Comparison of ENCODE assay signal across 12 mouse cellular contexts in the genomic region with DNA sequence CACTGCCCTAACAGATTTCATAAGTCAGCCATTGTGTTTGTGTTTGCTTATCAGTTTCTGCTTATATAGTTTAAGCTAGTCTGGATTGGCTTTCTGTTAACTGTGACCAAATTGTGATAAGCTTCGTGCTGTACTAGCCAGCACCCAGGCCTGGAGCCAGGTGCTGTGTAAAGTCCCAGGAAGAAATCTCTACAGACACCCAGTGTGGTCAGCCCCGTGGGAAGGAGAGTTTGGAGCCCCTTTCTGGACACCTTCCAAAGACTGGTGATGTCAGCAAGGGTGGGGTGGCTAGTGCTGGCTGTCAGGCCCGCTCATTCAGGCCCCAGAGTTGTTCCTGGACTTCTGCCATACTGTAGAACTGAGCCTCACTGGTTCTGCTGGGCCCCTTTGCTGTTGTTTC.
DNase-seq lines count a peak whose midpoint lies in the region; ATAC-seq and TF ChIP-seq lines count a peak whose summit lies in the region.
"Had no signal": no experiment of that assay in that cellular context is flagged by ENCODE, and none has a peak within 500 bp of the region (broad histone marks: within the 10 kb centered on the region; RNA-seq: fewer than 3 reads in every experiment).

No protein-coding gene starts in this region.

- H3K27ac ChIP-seq in limb, embryonic 13.5 days, result no peak overlapping the region
- H3K27ac ChIP-seq in limb, embryonic 10.5 days, result no peak overlapping the region
- H3K27ac ChIP-seq in heart, embryonic 12.5 days (ENCODE audit: poor library complexity, severe bottlenecking), result peak overlapping the region; percentile 71; the same call in 1 of the 2 replicates
- H3K27ac ChIP-seq in lung, embryonic 14.5 days (ENCODE audit: low read depth), result no peak overlapping the region
- no peak overlapping the region for H3K27ac ChIP-seq in thymus, adult 2 months (ENCODE audit: control insufficient read depth, insufficient read depth, low read length)
- H3K27ac ChIP-seq: liver, embryonic 13.5 days had no signal

- no peak overlapping the region for H3K4me2 ChIP-seq in limb, embryonic 13.5 days (replicated peaks)
- no peak overlapping the region for H3K4me2 ChIP-seq in heart, embryonic 12.5 days
- no peak overlapping the region for H3K4me2 ChIP-seq in lung, embryonic 14.5 days
- H3K4me2 ChIP-seq: liver, embryonic 13.5 days had no signal

- H3K9ac ChIP-seq in limb, embryonic 13.5 days, result 0 out of 2 replicates have a peak overlapping the region, but pooled peaks have one; percentile 13
- H3K9ac ChIP-seq in heart, embryonic 12.5 days, result no peak overlapping the region
- H3K9ac ChIP-seq in lung, embryonic 14.5 days, result no peak overlapping the region
- H3K9ac ChIP-seq: liver, embryonic 13.5 days had no signal

- H3K36me3 ChIP-seq in limb, embryonic 13.5 days, result peaks cover 50% of the 10 kb centered on the region
- H3K36me3 ChIP-seq in limb, embryonic 10.5 days, result peaks cover 21% of the 10 kb centered on the region
- H3K36me3 ChIP-seq in heart, embryonic 12.5 days, result peaks cover 14% of the 10 kb centered on the region
- H3K36me3 ChIP-seq in lung, embryonic 14.5 days (ENCODE audit: insufficient read depth), result peaks cover 9% of the 10 kb centered on the region; the same call in 1 of the 2 replicates
- H3K36me3 ChIP-seq in thymus, adult 2 months (ENCODE audit: control insufficient read depth, insufficient read depth, low read length), result peaks cover 9% of the 10 kb centered on the region; the same call in 1 of the 2 replicates

- TF ChIP-seq POLR2A in thymus, adult 2 months (IDR thresholded peaks at IDR 0.05; ENCODE audit: control insufficient read depth, extremely low read depth, insufficient read depth, low read length, poor library complexity), result no peak

- no peak overlapping the region for H3K4me3 ChIP-seq in limb, embryonic 13.5 days
- H3K4me3 ChIP-seq in limb, embryonic 10.5 days, result no peak overlapping the region
- H3K4me3 ChIP-seq in heart, embryonic 12.5 days, result no peak overlapping the region
- H3K4me3 ChIP-seq in lung, embryonic 14.5 days (ENCODE audit: low read depth, low read length), result no peak overlapping the region
- no peak overlapping the region for H3K4me3 ChIP-seq in thymus, adult 2 months (ENCODE audit: control insufficient read depth, insufficient read depth, low read length)
- H3K4me3 ChIP-seq: liver, embryonic 13.5 days had no signal

- H3K4me1 ChIP-seq in limb, embryonic 13.5 days, result peaks cover 9% of the 10 kb centered on the region
- peaks cover 3% of the 10 kb centered on the region for H3K4me1 ChIP-seq in limb, embryonic 10.5 days
- H3K4me1 ChIP-seq in heart, embryonic 12.5 days (replicated peaks), result peaks cover 28% of the 10 kb centered on the region
- peaks cover 8% of the 10 kb centered on the region for H3K4me1 ChIP-seq in lung, embryonic 14.5 days (ENCODE audit: insufficient read depth)
- peaks cover 4% of the 10 kb centered on the region; the same call in 1 of the 2 replicates for H3K4me1 ChIP-seq in thymus, adult 2 months (replicated peaks; ENCODE audit: control insufficient read depth, insufficient read depth, low read length)

- TF ChIP-seq CTCF in lung, embryonic 14.5 days (IDR thresholded peaks at IDR 0.05; ENCODE audit: low read depth), result no peak
- TF ChIP-seq CTCF in thymus, adult 2 months (IDR thresholded peaks at IDR 0.05; ENCODE audit: borderline replicate concordance, control insufficient read depth, extremely low read depth, insufficient read depth, low read length, poor library complexity), result no peak

- WGBS in limb, embryonic 13.5 days, result 76% methylated on average over 3 of the region's 3 CpGs
- WGBS in limb, embryonic 10.5 days, result 89% methylated on average over 3 of the region's 3 CpGs
- 25% methylated on average over 3 of the region's 3 CpGs for WGBS in heart, embryonic 12.5 days
- 18% methylated on average over 3 of the region's 3 CpGs for WGBS in lung, embryonic 14.5 days
- whole genome bisulfite sequencing in thymus, adult 2 months, result 67% methylated on average over 3 of the region's 3 CpGs

- no peak for DNase-seq in limb, embryonic 10.5 days (ENCODE audit: low spot score)
- DNase-seq in lung, embryonic 14.5 days, result peak; percentile 71
- peak; percentile 9 for DNase-seq in urinary bladder, postnatal 25 days (ENCODE audit: low spot score)
- no peak for DNase-seq in thymus, adult 2 months
- DNase-seq in spleen, adult 12 weeks (ENCODE audit: low spot score), result no peak
- no peak for DNase-seq in left cerebral cortex, adult 8-10 months (ENCODE audit: low spot score in 2 of 2)
- DNase-seq: cerebellum, postnatal 14 days; kidney, postnatal 14 days; liver, embryonic 13.5 days had no signal

- H3K9me3 ChIP-seq in limb, embryonic 13.5 days, result no peaks in the 10 kb centered on the region
- no peaks in the 10 kb centered on the region for H3K9me3 ChIP-seq in limb, embryonic 10.5 days (replicated peaks)
- no peaks in the 10 kb centered on the region for H3K9me3 ChIP-seq in heart, embryonic 12.5 days (replicated peaks)
- no peaks in the 10 kb centered on the region for H3K9me3 ChIP-seq in lung, embryonic 14.5 days (ENCODE audit: low read depth, low read length)
- H3K9me3 ChIP-seq: liver, embryonic 13.5 days had no signal

- no peak for ATAC-seq in limb, embryonic 13.5 days (ENCODE audit: low FRiP score, low read depth)
- ATAC-seq in heart, embryonic 12.5 days (ENCODE audit: insufficient number of reproducible peaks, low FRiP score), result peak; percentile 75
- peak; percentile 80 for ATAC-seq in lung, embryonic 14.5 days (ENCODE audit: insufficient read depth)

- H3K27me3 ChIP-seq in limb, embryonic 13.5 days, result no peaks in the 10 kb centered on the region
- H3K27me3 ChIP-seq in limb, embryonic 10.5 days (ENCODE audit: low read depth, poor library complexity, severe bottlenecking), result no peaks in the 10 kb centered on the region
- no peaks in the 10 kb centered on the region for H3K27me3 ChIP-seq in heart, embryonic 12.5 days (replicated peaks)
- H3K27me3 ChIP-seq in lung, embryonic 14.5 days (ENCODE audit: insufficient read depth, low read length), result no peaks in the 10 kb centered on the region
- no peaks in the 10 kb centered on the region for H3K27me3 ChIP-seq in thymus, adult 2 months (ENCODE audit: control insufficient read depth, insufficient read depth, low read length)
- H3K27me3 ChIP-seq: CH12.LX; liver, embryonic 13.5 days had no signal

Comparison
In these comparisons a context has a peak if more than half of its experiments do, and no peak if none do; other contexts are left out.
1. DNase-seq: peak in lung, embryonic 14.5 days (single experiment) and urinary bladder, postnatal 25 days (single experiment); none in limb, embryonic 10.5 days (single experiment), thymus, adult 2 months (single experiment), spleen, adult 12 weeks (single experiment) and left cerebral cortex, adult 8-10 months (0 of 2).